7 mouse cellular contexts compared by ENCODE assay signal in genomic region chr5:72167594-72168284, GRCm38 (mm10). TPM values are rescaled to one million over a fixed set of nuclear protein-coding genes. Genes with fewer than 3 reads are reported as not detected.
DNase-seq lines count a peak whose midpoint lies in the region; ATAC-seq lines count a peak whose summit lies in the region.

Commd8 (minus strand) TSS chr5:72168189.

- WGBS in intestine, embryonic 16.5 days: under 1% methylated on average over 38 of the region's 38 CpGs
- under 1% methylated on average over 38 of the region's 38 CpGs for WGBS in midbrain, embryonic 11.5 days

- H3K4me3 ChIP-seq in intestine, embryonic 16.5 days (ENCODE audit: low read length): peak within 1 kb of the TSS; percentile 73
- H3K4me3 ChIP-seq in midbrain, embryonic 11.5 days (ENCODE audit: low read depth, low read length): peak within 1 kb of the TSS; percentile 76

- peak; percentile 90 for ATAC-seq in intestine, embryonic 16.5 days
- ATAC-seq in midbrain, embryonic 11.5 days (ENCODE audit: low FRiP score): peak; percentile 94

- H3K36me3 ChIP-seq in intestine, embryonic 16.5 days (ENCODE audit: control insufficient read depth, insufficient read depth, low read length): no peaks in the 10 kb centered on the region; the same call in 1 of the 2 replicates
- H3K36me3 ChIP-seq in midbrain, embryonic 11.5 days (ENCODE audit: control insufficient read depth, insufficient read depth, low read length): no peaks in the 10 kb centered on the region

- peak within 1 kb of the TSS; percentile 84 for H3K9ac ChIP-seq in intestine, embryonic 16.5 days (ENCODE audit: low read depth, low read length)
- H3K9ac ChIP-seq in midbrain, embryonic 11.5 days (ENCODE audit: low read length): peak within 1 kb of the TSS; percentile 86

- peaks cover 9% of the 10 kb centered on the region for H3K4me1 ChIP-seq in intestine, embryonic 16.5 days (ENCODE audit: control insufficient read depth, insufficient read depth, low read length)
- peaks cover 8% of the 10 kb centered on the region for H3K4me1 ChIP-seq in midbrain, embryonic 11.5 days (ENCODE audit: control insufficient read depth, insufficient read depth, low read length)

- H3K9me3 ChIP-seq in intestine, embryonic 16.5 days (ENCODE audit: control insufficient read depth, low read length): no peaks in the 10 kb centered on the region
- no peaks in the 10 kb centered on the region for H3K9me3 ChIP-seq in midbrain, embryonic 11.5 days (ENCODE audit: control insufficient read depth, low read length)

- peak within 1 kb of the TSS; percentile 70 for H3K27ac ChIP-seq in intestine, embryonic 16.5 days (ENCODE audit: low read length)
- H3K27ac ChIP-seq in midbrain, embryonic 11.5 days (ENCODE audit: low read depth, low read length): peak within 1 kb of the TSS; percentile 48; the same call in 1 of the 2 replicates

- no peaks in the 10 kb centered on the region for H3K27me3 ChIP-seq in intestine, embryonic 16.5 days (replicated peaks; ENCODE audit: control insufficient read depth, insufficient read depth, low read length)
- no peaks in the 10 kb centered on the region for H3K27me3 ChIP-seq in midbrain, embryonic 11.5 days (ENCODE audit: control insufficient read depth, insufficient read depth, low read length)

- intact Hi-C loops in left cerebral cortex, postnatal 36 days (cut with DNase I): no loop called here

- H3K4me2 ChIP-seq in intestine, embryonic 16.5 days (ENCODE audit: low read depth, low read length): peak within 1 kb of the TSS; percentile 86
- H3K4me2 ChIP-seq in midbrain, embryonic 11.5 days: peak within 1 kb of the TSS; percentile 89

- DNase-seq in adrenal gland, adult 2 months: peak; percentile 95
- DNase-seq in embryo, embryonic 11.5 days (ENCODE audit: low read depth, low spot score): peak; percentile 91
- DNase-seq in gastrocnemius, postnatal 4 days (ENCODE audit: low spot score in 2 of 2): peak; percentile 88 to 93
- DNase-seq in left cerebral cortex, postnatal 36 days (ENCODE audit: low spot score in 2 of 2): peak; percentile 91 to 93
- peak; percentile 99 for DNase-seq in midbrain, embryonic 11.5 days (ENCODE audit: low spot score, missing footprints)
- DNase-seq in skeletal muscle tissue, adult 2 months (ENCODE audit: low read depth, low spot score): peak; percentile 92

RNA-seq across cellular contexts. Expression of gene Commd8, which starts in this region (rescaled TPM):
- 10 to 100 TPM; 46.9 to 70.1 TPM for total RNA-seq in adrenal gland, adult 2 months (2021)
- 1.2 and 1.4 TPM in 2 replicates for polyA plus RNA-seq in adrenal gland, adult 2 months (2012; rRNA removed)
- total RNA-seq in gastrocnemius, postnatal 4 days (2021): 10 to 100 TPM; 35.2 to 36.1 TPM
- polyA plus RNA-seq in intestine, embryonic 16.5 days (2015; fragmentation: Nextera tagmentation; extraction: Ambion mirVana): 127 and 129 TPM in 2 replicates
- total RNA-seq in left cerebral cortex, postnatal 36 days (2021): 10 to 100 TPM; 84.5 to 86.8 TPM
- 210 and 233 TPM in 2 replicates for polyA plus RNA-seq in midbrain, embryonic 11.5 days (2014; fragmentation: Nextera tagmentation; extraction: Ambion mirVana)

Comparison
In these comparisons a context has a peak if more than half of its experiments do, and no peak if none do; other contexts are left out.
1. Peak in every context shown above with its lines: DNase-seq, ATAC-seq, H3K4me3 ChIP-seq and H3K27ac ChIP-seq.
2. RNA of gene Commd8 (polyA plus RNA-seq): 210 to 233 TPM in midbrain, embryonic 11.5 days and 127 to 129 TPM in intestine, embryonic 16.5 days; 1.2 to 1.4 TPM in adrenal gland, adult 2 months; every median in the first group is over 10 times any median in the second.